9 mouse cellular contexts compared by ENCODE assay signal in genomic region chrX:157378822-157379221, GRCm38 (mm10). TPM values are rescaled to one million over a fixed set of nuclear protein-coding genes. Genes with fewer than 3 reads are reported as not detected.
DNase-seq lines count a peak whose midpoint lies in the region; ATAC-seq lines count a peak whose summit lies in the region.
"Had no signal": no experiment of that assay in that cellular context is flagged by ENCODE, and none has a peak within 500 bp of the region (broad histone marks: within the 10 kb centered on the region; RNA-seq: fewer than 3 reads in every experiment).

No protein-coding gene starts in this region.

- intact Hi-C loops in gastrocnemius, postnatal 14 days (cut with DNase I; ENCODE audit: low total_unique reads): no loop called here
- intact Hi-C loops in gastrocnemius, postnatal 36 days (cut with DNase I): no loop called here

- peak; percentile 7 for DNase-seq in gastrocnemius, postnatal 14 days
- DNase-seq in gastrocnemius, postnatal 36 days: no peak
- peak; percentile 24 for DNase-seq in ovary, postnatal 36 days (ENCODE audit: low spot score)
- no peak for DNase-seq in ovary, postnatal 10 days (ENCODE audit: low spot score)
- peak; percentile 21 for DNase-seq in adrenal gland, postnatal 14 days
- no peak for DNase-seq in cerebellum, postnatal 14 days
- no peak for DNase-seq in left cerebral cortex, adult 11 months (ENCODE audit: low spot score)

- peak; percentile 50; the same call in 1 of the 2 replicates for ATAC-seq in megakaryocyte progenitor cell, adult 5-6 weeks (replicated peaks; ENCODE audit: poor library complexity)

RNA-seq across cellular contexts. Expression of gene Phex, which starts 36.3 kb away (rescaled TPM):
- total RNA-seq in gastrocnemius, postnatal 14 days (2021): under 1 TPM; 0.49 to 0.53 TPM
- under 1 TPM; 0.13 to 0.54 TPM for total RNA-seq in gastrocnemius, postnatal 36 days (2021)
- total RNA-seq in adrenal gland, postnatal 14 days (2021): 0.07 and 0.15 TPM in 2 replicates
- total RNA-seq in megakaryocyte progenitor cell, adult 5-6 weeks (2015): 0.05 and 0.10 TPM in 2 replicates
- 0.20 and 0.21 TPM in 2 replicates for total RNA-seq in megakaryocyte progenitor cell, adult 5-6 weeks (2017)
- total RNA-seq: liver, adult 2 months had no signal

Comparison
In these comparisons a context has a peak if more than half of its experiments do, and no peak if none do; other contexts are left out.
1. DNase-seq: peak in gastrocnemius, postnatal 14 days (single experiment), ovary, postnatal 36 days (single experiment) and adrenal gland, postnatal 14 days (single experiment); none in gastrocnemius, postnatal 36 days (0 of 2), ovary, postnatal 10 days (single experiment), cerebellum, postnatal 14 days (0 of 2) and left cerebral cortex, adult 11 months (single experiment).